Mouse (Mus musculus) liver, adult 2 months (tissue): ENCODE measurements around the gene Slc22a21.

Experiments
- CTCF ChIP-seq: fragments of 200-500 bp; IDR thresholded peaks from 2 replicates; pipeline ENCODE4 v1.5.1; 2011; ENCODE audit warnings: low read depth, low read length, control low read depth
- POLR2A ChIP-seq: fragments of 200-500 bp; IDR thresholded peaks from 2 replicates; pipeline ENCODE4 v1.6.1; 2011; ENCODE audit warnings: low read length, control low read depth; ENCODE audit not compliant: insufficient read depth; ENCODE audit errors: extremely low read depth

DNA sequence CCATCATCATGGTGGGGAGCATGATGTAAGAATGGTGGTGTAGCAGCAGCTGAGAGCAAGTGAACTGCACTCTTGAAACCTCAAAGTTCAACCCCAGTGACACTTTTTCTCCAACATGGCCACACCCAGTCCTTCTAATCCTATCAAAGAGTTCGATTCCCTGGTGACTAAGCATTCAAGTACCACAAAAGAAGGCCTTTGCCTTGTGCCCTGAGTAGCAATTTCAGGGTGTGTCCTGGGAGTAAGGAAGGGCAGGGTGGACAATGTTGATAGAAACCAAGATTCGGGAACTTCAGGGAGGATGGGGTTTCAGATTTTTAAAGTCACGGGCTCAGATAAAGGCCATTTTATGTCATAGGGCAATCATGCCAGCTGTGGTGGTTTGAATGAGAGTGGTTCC lies 50.4 kb downstream of the Slc22a21 start:
- TF ChIP-seq CTCF (no peak), POLR2A (no peak)
